Mouse (Mus musculus): Measurements from ENCODE around the gene Dock9.

Gene Dock9

DNA sequence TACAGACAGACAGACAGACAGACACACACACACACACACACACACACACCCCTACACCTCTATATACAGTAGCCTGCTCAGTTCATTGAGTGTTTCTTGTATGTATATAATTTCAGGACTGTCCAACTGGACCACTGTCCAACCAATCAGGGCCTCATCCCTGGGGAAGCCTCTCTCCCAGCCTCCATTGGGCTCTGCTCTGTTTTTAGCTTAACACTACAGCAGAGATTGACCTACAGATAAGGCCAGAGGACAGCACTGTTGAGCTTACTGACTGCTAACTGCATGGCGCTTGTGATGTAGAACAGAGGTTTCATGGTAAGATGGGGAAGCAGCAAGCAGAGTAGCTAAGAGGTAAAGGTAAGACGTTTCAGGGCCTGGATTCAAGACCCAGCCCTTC is 5.7 kb downstream of the Dock9 start:
- no peak for DNase-seq (ENCODE audit: low spot score in 2 of 2)

DNA sequence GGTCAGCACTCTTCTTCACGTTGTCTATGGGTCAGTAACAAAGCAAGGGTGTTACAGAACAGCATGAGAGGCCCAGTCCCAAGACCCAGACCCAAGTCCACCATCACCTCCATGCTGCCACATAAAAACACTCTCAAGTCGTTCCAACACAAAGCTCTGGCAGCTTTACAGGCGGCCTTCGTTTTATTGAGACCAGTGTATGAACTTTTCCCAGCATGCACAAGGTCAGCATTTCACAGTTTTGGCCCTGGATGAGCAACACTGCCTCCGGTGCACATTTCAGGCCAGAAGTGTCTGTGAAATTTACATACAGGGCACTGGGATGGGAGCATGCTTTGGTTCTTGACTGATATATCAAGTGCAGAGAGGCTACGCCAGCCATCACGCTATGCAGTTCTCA is 6.5 kb downstream of the Dock9 start:
- no peak for DNase-seq (ENCODE audit: low spot score in 2 of 2)

DNA sequence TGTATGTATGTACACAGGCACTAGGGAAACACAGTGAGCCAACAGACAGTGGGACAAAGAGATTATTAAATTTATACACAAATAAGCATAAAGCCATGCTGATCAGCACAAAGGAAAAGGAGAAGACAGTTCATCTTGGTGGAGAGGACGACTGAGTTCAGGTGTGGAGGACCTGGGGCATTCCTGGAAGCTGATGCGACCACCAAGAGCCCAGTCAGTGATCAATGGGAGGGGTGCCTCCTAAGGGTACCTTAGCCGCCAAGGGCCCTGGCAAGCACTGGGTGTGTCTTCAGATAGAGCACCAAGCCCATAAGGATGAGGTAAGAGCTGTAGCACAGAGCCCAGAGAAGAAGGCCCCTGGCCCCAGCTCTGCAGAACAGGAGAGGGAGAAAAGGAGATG is 8.4 kb downstream of the Dock9 start:
- DNase-seq (ENCODE audit: low spot score in 2 of 2), result no peak

DNA sequence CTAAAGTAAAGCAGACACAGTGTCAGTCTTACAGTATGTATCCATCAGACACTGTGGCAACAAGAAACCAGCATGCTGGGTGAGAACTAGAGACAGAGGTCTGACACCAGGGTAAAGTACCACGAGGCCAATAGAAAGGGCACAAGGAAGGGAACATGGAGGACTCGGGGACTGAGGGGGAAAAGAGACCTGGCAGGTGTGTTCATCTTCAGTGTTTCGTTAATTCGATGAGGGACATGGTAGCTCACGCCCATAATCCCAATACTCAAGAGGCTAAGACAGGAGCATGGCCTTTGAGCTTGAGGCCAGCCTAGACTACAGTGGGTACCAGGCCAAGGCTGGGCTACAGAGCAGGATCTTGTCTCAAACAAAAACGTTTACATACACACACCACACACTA is 9.2 kb downstream of the Dock9 start:
- DNase-seq (ENCODE audit: low spot score in 2 of 2), result no peak

DNA sequence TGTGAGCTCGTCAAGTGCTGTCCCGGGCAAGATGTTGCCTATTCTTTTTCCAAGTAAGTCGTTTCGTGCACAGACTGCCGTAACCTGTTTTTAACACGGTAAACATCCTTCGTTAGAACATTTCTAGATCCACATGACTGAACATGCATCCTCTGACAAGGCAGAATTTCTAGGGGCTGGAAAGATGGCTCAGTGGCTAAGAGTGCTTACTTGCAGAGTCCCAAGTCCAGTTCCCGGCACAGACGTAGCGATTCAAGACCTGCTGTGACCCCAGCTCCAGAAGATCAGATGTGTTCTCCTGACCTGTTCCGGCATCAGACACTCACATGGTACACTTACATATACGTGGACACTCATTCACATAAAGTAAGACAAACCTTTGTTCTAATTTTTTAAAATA is 10.2 kb downstream of the Dock9 start:
- DNase-seq (ENCODE audit: low spot score in 2 of 2), result no peak

DNA sequence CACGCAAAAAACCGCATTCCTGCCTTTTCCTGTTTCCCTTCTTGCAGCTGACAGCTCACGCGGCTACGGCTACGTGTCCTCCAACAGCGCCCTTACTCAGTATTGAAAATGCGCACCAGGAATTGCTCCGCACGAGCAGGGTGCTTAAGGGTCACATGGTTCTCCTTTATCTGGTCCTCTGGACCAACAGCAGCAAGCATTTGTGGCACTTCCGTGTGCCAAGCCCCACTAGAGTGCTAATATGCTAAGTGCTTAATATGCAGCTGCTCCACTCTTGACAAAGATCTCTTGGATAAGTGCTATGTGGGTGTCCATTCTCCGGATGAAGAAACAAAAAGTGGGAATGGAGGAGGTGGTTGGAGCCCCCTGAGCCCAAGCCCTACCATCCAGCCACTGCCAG is 10.7 kb downstream of the Dock9 start:
- DNase-seq (ENCODE audit: low spot score in 2 of 2), result no peak

DNA sequence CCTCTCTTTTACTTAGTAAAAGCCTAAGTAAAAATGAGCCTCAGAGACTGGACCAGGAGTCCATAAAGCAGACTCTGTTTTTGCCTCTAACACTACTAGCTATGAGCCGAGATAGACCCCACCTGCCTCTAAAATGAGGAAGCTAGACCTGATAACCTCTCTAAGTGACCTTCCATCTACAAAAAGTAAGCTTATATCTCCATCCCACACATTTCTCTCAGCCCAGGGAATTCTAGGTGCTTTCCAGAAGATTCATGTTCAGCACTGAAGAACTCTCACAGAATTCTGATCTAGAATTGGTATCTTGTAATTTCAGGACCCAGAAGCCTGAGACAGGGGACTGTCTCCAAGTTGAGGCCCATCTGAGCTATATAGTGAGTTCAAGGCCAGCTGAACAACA is 12.2 kb downstream of the Dock9 start:
- DNase-seq (ENCODE audit: low spot score in 2 of 2), result no peak

DNA sequence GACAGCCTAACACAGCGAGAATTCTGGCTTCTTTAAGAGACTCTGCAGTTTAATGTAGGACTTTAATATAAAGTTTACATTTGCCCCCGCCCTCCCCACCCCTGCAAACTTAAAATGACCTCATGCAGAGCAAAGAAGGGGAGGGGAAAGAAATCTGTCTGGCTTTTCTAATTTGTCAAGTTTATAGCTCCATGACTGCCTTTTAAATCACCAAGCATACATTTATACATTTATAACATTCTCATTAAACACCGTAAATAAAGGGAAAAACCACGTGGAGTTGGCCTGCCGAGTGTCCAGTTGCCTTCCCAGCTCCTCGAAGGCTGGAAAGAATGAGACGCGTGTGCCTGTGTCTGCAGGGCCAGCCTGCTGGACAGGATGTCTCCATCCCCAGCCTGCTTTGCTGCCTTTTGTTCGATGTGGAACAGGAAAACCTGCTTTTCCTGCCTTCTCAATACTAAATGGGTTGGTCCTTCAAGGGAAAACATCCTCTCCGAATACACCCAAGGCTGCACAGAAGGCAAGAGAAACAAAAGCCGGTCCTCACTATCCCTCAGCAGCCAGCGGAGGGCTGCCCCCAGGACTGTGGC is 16.6 kb downstream of the Dock9 start:
- no peak for DNase-seq (ENCODE audit: low spot score in 2 of 2)

DNA sequence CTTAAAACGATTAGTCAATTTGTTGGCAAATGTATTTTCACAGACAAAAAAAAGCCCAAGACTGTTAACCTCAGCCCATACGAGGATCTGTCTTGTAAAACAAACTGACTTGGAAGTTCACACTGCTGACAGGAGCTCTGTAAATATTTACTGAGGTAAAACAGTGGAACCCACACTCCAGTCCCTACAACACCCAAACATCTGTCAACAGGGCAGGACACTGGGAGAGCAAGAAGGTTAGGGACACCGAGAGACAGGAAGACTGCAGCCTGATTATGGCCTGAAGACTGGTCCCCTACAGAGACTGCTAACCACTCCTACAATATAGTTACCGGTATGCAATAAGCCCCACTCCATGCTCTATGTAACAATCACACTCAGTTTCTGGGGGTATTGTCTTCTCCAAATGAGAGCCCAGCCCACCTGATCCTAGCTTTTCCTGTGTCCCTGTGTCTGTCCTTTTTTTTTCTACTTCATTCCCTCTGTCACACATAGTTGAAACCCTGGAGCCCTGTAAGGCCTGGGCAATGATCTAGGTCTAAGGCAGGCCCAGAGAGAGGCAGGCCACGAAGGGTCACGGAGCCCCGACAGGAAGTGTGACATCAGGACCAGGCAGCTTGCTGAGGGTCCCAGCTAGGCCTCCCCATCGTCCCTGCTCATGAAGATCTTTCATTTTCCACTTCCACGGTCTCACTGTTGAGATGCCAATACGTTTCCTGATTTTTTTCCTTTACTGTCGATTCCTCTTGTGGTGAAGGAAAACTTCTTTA is 17.3 kb downstream of the Dock9 start:
- no peak for DNase-seq (ENCODE audit: low spot score in 2 of 2)

DNA sequence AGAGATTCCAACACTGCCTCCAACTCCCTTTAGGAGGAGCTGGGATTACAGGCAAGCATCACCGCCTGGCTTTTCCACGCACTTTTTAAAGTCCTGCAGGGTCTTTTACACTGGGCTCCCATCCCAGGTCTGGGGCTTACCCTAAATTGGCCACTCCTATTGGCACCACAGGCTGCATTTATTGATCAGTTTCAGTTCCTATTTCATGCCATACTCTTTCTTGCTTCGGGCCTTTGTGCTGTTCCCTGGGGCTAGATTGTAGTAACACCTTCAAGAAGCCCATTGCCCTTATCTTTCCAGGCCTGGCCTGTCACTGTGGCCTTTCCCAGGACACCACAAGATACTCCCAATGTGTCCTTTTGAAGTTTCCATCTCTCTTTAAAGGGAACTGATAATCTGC is 18.0 kb downstream of the Dock9 start:
- no peak for DNase-seq (ENCODE audit: low spot score in 2 of 2)

DNA sequence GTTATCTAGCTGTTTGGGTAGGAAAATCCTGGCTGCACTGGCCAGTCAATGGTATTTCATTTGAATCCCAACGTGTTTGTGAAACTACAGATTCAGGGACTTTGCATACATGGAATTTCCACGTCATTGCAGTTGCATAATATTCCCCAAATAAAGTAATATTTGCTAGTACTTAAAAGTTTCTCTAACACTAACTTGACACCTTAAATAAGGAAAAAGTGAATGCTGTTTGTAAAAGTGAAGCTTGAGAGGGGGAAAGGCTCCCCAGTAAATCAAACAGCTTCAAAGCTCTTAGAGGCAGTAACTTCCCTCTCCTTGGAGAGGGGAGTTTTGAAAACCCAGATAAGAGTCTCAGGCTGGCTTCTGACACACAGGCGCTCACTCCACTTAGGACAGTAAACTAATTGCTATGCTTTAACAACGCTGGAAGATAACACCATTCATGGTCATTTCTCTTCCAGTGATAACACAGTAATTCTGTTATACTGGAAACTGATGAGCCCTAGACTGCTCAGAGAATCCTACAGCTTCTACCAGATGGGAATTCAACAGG is 20.3 kb downstream of the Dock9 start:
- DNase-seq (ENCODE audit: low spot score in 2 of 2), result no peak

DNA sequence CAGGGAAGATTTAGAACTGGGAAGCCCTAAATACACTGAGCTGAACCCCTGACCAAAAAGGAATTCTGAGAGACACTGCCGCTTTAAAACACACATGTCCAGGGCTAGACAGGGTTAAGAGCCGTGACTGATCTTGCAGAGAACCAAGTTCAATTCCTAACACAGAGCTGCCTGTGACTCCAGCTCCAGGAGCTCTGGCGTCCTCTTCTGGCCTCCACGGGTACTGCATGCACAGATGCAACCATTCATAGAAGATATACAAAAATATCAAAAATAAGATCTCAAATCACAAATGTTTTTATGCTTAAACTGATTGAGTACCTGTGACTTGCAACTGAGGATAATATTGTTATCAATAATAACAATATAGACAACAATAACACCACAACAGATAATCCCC is 20.9 kb downstream of the Dock9 start:
- no peak for DNase-seq (ENCODE audit: low spot score in 2 of 2)

DNA sequence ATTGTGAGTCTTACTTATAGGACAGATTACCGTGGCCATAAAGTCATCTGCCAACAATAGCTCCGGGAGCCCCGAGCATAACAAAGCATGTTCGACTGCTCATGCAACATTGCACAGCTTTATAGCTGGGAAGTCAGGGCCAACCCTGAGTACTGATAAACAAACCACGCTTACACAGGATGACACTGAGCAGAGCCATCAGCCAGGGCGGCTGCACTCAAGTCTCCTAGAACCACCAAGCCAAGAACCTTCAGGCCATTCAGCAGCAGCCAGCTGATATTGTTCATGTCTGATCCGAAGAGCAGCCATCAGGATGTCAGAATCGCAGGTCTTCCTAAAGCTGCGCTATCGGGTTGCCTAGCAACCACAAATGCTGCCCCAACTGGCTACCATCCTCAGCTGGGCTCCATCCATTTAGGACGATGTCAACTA is 35.6 kb downstream of the Dock9 start:
- DNase-seq (ENCODE audit: low spot score in 2 of 2), result no peak

DNA sequence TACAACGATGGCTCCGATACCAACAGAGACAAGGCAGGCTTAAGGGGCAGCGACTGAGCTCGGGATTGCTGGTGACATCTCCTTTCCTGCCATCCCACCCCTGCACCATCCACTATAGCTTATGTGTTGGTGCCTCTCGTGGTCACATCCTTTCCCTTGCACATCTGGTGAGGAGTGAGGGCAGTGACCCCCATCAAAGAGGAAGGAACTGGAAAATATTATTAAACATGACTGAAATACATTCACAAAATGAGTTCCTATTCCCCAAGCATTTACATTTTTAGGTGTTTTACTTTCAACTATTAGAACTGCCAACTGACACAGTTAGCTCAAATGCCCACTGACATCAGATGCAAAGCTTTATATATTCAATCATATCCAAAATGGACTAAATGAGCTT is 37.2 kb downstream of the Dock9 start:
- no peak for DNase-seq (ENCODE audit: low spot score in 2 of 2)

DNA sequence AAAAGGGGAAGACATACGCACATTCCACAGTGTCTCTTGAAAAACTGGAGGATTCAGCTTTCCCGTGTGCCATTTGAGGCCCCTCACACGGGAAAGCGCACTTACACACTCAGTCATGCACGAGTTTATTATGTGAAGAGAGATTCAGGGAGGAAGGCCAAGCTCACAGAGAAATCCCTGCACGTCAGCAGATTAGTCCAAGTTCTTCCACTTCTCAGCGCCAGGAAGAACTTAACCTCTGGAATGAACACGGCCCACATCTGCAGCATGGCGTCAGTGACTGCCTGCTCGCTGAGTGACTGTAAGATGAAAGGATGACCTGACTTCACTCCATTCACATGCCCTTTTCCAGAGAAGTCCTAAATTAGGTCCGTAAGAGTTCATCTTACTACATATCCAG is 43.5 kb downstream of the Dock9 start:
- DNase-seq (ENCODE audit: low spot score in 2 of 2), result no peak

DNA sequence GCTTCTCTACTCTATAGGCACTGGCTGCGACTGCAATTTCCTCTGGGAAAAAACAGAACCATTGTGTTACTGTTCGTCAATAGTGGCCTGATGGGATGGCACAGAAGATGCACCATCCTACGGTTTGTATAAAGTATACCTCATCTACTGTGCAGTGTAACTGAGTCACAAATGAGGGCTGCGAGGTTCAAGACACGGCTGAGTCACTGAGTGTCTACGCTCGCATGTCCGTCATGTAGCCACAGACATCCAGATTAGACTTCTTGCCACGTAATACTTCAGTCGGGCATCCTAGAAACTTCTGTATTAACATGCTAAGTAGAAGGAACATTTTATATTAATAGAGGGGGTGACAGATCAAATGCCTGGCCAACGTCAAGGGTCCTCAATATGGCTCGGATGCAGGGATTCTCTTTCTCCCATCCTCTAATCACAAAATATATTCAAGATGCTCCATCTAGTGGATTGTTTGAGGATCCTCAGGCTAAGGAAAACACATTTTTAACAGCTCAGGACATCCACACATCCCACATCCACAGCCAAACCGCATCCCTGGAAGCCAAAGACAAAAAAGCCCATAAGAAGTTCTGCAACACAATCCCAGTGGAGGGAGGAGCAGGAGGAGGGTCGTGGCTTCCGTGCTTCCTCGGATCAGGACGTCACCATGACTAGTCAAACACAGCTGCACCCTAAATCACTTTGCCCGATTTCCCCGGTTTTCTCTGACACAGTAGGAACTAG is 44.8 kb downstream of the Dock9 start:
- no peak for DNase-seq (ENCODE audit: low spot score in 2 of 2)

DNA sequence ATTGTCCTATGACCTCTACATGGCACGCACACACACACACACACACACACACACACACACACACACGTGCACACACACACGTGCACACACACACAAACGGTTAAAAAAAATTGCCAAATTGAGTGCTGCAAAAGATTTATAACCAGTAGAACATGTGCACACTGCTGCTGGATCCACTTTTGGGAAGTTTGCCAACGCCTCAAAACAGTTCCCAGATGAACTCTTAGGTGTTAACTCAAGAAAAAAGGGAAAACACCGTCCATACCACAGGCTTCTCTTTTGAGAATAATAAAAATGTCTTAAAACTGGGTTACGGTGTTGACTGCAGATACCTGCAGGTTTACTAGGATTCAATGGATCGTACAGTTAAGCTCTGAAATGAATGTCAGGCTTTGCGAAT is 48.0 kb downstream of the Dock9 start:
- DNase-seq (ENCODE audit: low spot score in 2 of 2), result no peak

DNA sequence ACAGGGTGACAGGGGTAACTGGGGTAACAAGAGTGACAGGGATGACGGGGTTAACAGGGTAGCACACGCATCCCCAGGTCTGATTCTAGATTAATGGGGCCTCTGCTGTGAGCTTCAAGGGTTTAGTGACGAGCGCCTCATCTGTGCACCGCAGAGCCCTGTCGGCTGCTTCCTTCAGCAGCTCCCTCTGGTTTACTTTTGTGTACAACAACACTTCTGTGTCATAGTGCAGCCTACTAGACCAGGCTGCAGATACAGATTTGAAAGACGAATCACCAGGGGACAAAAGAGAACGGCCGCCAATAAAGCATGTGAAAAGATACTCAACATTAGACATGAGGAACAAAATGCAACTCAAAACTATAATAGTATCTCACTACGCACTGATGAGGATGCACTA is 48.6 kb downstream of the Dock9 start:
- DNase-seq (ENCODE audit: low spot score in 2 of 2), result no peak

DNA sequence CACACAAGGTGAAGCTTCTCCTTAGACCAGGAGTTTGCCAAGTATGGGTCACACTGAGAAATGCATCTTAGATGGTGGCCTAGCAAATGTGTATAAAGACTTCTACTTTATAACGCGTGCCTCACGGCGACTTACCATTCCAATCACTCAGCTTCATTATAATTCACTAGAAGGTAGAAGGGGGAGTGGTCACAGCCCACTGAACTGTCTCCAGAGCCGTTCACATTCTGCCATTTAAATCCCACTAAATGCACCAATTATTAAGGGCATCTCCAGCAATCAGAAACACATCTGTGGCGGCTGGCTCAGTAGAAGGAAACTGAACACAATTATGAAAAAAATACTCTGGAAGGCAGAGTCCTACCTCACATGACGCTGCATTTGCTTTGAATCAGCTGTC is 50.3 kb downstream of the Dock9 start:
- DNase-seq (ENCODE audit: low spot score in 2 of 2), result no peak

DNA sequence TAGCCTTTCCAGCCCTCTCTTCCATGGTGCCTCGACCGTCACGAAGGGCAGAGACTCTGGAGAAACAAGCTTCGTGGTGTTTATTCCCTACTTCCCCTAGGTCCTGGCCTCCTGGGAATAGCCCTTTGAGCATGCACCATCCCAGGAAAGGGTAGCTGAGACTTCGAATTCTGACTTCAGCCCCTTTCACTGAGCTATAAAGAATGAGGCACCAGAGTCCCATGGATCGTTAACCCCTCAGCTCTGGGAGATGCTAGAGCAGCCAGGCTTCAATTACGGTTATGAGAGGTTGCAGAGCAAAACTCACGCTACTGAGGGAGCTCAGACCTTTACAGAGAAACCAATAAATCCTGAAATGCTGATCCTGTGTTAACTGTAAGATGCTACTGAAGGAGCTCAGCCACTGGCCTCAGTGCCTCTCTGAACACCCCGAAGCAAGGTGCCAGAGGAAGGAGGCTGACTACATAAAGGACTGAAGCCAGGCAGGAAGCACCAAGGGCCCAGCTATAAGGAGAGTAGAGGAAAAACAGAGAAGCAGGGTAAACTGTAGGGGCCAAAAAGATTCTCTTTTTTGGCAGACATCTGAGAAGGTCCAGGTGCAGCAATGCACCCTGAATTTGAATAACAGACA is 53.7 kb downstream of the Dock9 start:
- DNase-seq (ENCODE audit: low spot score in 2 of 2), result no peak

DNA sequence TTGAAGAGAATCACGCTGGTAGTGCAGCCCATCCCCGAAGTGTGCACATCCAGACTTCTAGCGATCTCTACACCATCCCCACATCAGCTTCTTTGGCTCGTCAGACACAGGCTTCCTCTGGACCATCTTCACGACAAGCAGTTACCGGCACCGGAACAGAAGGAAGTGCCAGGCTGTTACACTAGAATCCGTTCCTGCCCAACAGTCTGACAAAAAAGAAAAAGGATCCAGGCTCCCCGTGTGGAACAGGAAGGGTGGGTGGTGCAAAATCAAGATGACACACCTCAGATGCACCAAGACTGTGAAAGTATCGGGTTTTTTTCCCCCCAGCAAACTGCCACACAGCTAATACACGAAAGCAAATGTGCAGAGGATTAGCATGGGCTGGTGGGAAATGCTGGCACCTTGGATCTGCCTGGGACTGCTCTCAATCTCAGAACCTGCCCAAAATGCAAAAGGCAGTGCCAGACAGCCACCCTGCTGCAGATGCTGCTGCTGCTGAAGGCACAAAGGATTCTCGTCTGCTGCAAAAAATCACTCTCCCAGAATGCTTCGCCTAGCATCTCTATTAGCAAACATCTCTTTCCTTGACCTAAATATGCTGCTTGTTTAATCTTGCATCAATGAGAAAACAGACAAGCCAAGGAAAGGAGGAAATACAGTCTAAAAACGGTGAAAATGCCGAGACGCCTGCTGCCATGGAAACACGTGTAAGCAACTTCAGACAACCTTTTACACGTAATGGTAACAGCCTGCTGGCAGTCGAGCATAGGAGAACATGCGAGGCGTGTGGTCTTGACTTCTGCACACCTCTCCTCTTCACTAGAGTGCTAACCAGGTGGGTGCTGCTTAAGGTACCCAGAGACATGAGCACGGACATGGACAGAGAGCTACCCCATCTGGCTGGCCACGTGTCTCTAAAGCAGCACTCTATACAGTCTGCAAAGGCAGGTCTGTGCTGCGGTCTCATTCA is 58.9 kb downstream of the Dock9 start:
- peak in 1 of 2 experiments; percentile 40 for DNase-seq (ENCODE audit: low spot score in 2 of 2)
